Mouse (Mus musculus) MEL (cell line): Measurements from ENCODE around the gene Abcc1. TPM values are rescaled to one million over a fixed set of nuclear protein-coding genes. Genes with fewer than 3 reads are reported as not detected.

Experiments used
- DNase-seq: peaks from one replicate; pipeline ENCODE4 v3.0.0; 2011; ENCODE audit warnings: low read depth, low spot score
- H3K27ac ChIP-seq: 2 replicates; pipeline ENCODE4 v1.5.1; 2012; ENCODE audit warnings: low read depth, mild to moderate bottlenecking, control low read depth, low read length, moderate library complexity; ENCODE audit not compliant: control insufficient read depth
- H3K27me3 ChIP-seq, 2 experiments: fragments of 150-350 bp in 1 of 2; sonication (generic) in 1 of 2; 2 replicates each; pipeline ENCODE4 v1.6.1; 2012; ENCODE audit warnings: low read length in 2 of 2, mild to moderate bottlenecking in 2 of 2, improper control_type of control experiment in 1 of 2, moderate library complexity in 1 of 2; ENCODE audit not compliant: insufficient read depth in 2 of 2, control insufficient read depth in 1 of 2
- H3K36me3 ChIP-seq, 2 experiments: 2 replicates each; pipeline ENCODE4 v1.6.1; 2012 to 2014; ENCODE audit warnings: low read length in 2 of 2, improper control_type of control experiment in 1 of 2, inconsistent platforms in 1 of 2, mild to moderate bottlenecking in 1 of 2; ENCODE audit not compliant: insufficient read depth in 2 of 2, control insufficient read depth in 1 of 2
- H3K4me1 ChIP-seq, 2 experiments: fragments of 150-350 bp in 1 of 2; sonication (generic) in 1 of 2; 2 replicates each; pipeline ENCODE4 v1.6.1; 2012; ENCODE audit warnings: low read length in 2 of 2, improper control_type of control experiment in 1 of 2, mild to moderate bottlenecking in 1 of 2; ENCODE audit not compliant: insufficient read depth in 2 of 2, control insufficient read depth in 1 of 2
- H3K4me3 ChIP-seq, 2 experiments: fragments of 150-350 bp in 1 of 2; sonication (generic) in 1 of 2; 2 replicates each; pipeline ENCODE4 v1.5.1; 2012; ENCODE audit warnings: low read depth in 2 of 2, low read length in 2 of 2, mild to moderate bottlenecking in 2 of 2, moderate library complexity in 2 of 2, control low read depth in 1 of 2, improper control_type of control experiment in 1 of 2; ENCODE audit not compliant: control insufficient read depth in 1 of 2, insufficient read depth in 1 of 2
- H3K79me2 ChIP-seq: 2 replicates; pipeline ENCODE4 v1.6.1; 2012; ENCODE audit warnings: mild to moderate bottlenecking, low read length, moderate library complexity; ENCODE audit not compliant: control insufficient read depth, poor library complexity, insufficient read depth
- H3K9ac ChIP-seq: 2 replicates; pipeline ENCODE4 v1.6.1; 2012; ENCODE audit warnings: low read depth, mild to moderate bottlenecking, control low read depth, low read length, moderate library complexity; ENCODE audit not compliant: control insufficient read depth, poor library complexity, severe bottlenecking
- H3K9me3 ChIP-seq: fragments of 150-350 bp; sonication (generic); replicated peaks from 2 replicates; pipeline ENCODE4 v1.6.1; 2012; ENCODE audit warnings: mild to moderate bottlenecking, low read length, improper control_type of control experiment, moderate library complexity; ENCODE audit not compliant: insufficient read depth
- CHD2 ChIP-seq: IDR thresholded peaks from 2 replicates; pipeline ENCODE4 v1.6.1; 2011; ENCODE audit warnings: low read length, improper control_type of control experiment
- CTCF ChIP-seq, 3 experiments: IDR thresholded peaks in 2 of 3; conservative IDR thresholded peaks in 1 of 3; 2 replicates each; pipeline ENCODE4 v1.5.1; 2011 to 2012; ENCODE audit warnings: low read length in 3 of 3, low read depth in 2 of 3, mild to moderate bottlenecking in 2 of 3, improper control_type of control experiment in 1 of 3, inconsistent platforms in 1 of 3, mixed read lengths in 1 of 3, moderate library complexity in 1 of 3; ENCODE audit not compliant: control insufficient read depth in 1 of 3, insufficient read depth in 1 of 3, poor library complexity in 1 of 3, severe bottlenecking in 1 of 3
- E2F4 ChIP-seq: IDR thresholded peaks from 2 replicates; pipeline ENCODE4 v1.6.1; 2011; ENCODE audit warnings: low read depth, low read length, improper control_type of control experiment, borderline replicate concordance
- ETS1 ChIP-seq: IDR thresholded peaks from 2 replicates; pipeline ENCODE4 v1.6.1; 2012; ENCODE audit warnings: low read depth, mild to moderate bottlenecking, inconsistent platforms, low read length, improper control_type of control experiment, moderate library complexity
- GABPA ChIP-seq: IDR thresholded peaks from 2 replicates; pipeline ENCODE4 v1.6.1; 2012; ENCODE audit warnings: low read depth, mild to moderate bottlenecking, inconsistent platforms, low read length, improper control_type of control experiment, moderate library complexity
- GATA1 ChIP-seq: IDR thresholded peaks from 2 replicates; pipeline ENCODE4 v1.6.1; 2011; ENCODE audit warnings: low read depth, low read length, improper control_type of control experiment
- HCFC1 ChIP-seq: IDR thresholded peaks from 2 replicates; pipeline ENCODE4 v1.6.1; 2012; ENCODE audit warnings: low read depth, mild to moderate bottlenecking, inconsistent platforms, low read length, improper control_type of control experiment, moderate library complexity
- KAT2A ChIP-seq: conservative IDR thresholded peaks from 2 replicates; pipeline ENCODE4 v1.6.1; 2012; ENCODE audit warnings: low read depth, low read length, improper control_type of control experiment, inconsistent platforms
- MAFK ChIP-seq: IDR thresholded peaks from 2 replicates; pipeline ENCODE4 v1.6.1; 2011; ENCODE audit warnings: low read depth, mild to moderate bottlenecking, low read length, improper control_type of control experiment, borderline replicate concordance
- MXI1 ChIP-seq: IDR thresholded peaks from 2 replicates; pipeline ENCODE4 v1.6.1; 2011; ENCODE audit warnings: mild to moderate bottlenecking, low read depth, low read length, improper control_type of control experiment
- MYC ChIP-seq: IDR thresholded peaks from 2 replicates; pipeline ENCODE4 v1.6.1; 2011; ENCODE audit warnings: low read depth, mild to moderate bottlenecking, low read length, improper control_type of control experiment, moderate library complexity
- NELFE ChIP-seq: IDR thresholded peaks from 2 replicates; pipeline ENCODE4 v1.6.1; 2011; ENCODE audit warnings: low read depth, low read length, improper control_type of control experiment
- NRF1 ChIP-seq: IDR thresholded peaks from 2 replicates; pipeline ENCODE4 v1.6.1; 2014; ENCODE audit warnings: low read depth, mild to moderate bottlenecking, inconsistent platforms, low read length, improper control_type of control experiment, moderate library complexity; ENCODE audit not compliant: poor library complexity, insufficient read depth, severe bottlenecking
- TBP ChIP-seq: IDR thresholded peaks from 2 replicates; pipeline ENCODE4 v1.8.0; 2011; ENCODE audit warnings: low read depth, low read length, improper control_type of control experiment
- UBTF ChIP-seq: IDR thresholded peaks from 2 replicates; pipeline ENCODE4 v1.6.1; 2012; ENCODE audit warnings: low read depth, mild to moderate bottlenecking, inconsistent platforms, low read length, improper control_type of control experiment, moderate library complexity, borderline replicate concordance; ENCODE audit not compliant: insufficient read depth
- ZC3H11A ChIP-seq: IDR thresholded peaks from 2 replicates; pipeline ENCODE4 v1.6.1; 2012; ENCODE audit warnings: low read depth, mild to moderate bottlenecking, inconsistent platforms, low read length, improper control_type of control experiment
- ZKSCAN1 ChIP-seq: IDR thresholded peaks from 2 replicates; pipeline ENCODE4 v1.6.1; 2012; ENCODE audit warnings: low read depth, mild to moderate bottlenecking, inconsistent platforms, low read length, improper control_type of control experiment, moderate library complexity
- ZNF384 ChIP-seq: IDR thresholded peaks from 2 replicates; pipeline ENCODE4 v1.6.1; 2012; ENCODE audit warnings: low read depth, mild to moderate bottlenecking, inconsistent platforms, low read length, improper control_type of control experiment
- polyA plus RNA-seq, 2 experiments: library from polyadenylated mRNA; stranded (reverse) in 1 of 2; unstranded in 1 of 2; fragments of >175 nt in 1 of 2; fragments of >200 nt in 1 of 2; gene quantifications; 2 replicates each; pipeline versions ENCODE4 v1.2.1 to v1.2.4; 2012; ENCODE audit warnings: low replicate concordance in 2 of 2, low read depth in 1 of 2; ENCODE audit not compliant: insufficient read length in 2 of 2, insufficient read depth in 1 of 2, missing spikeins in 1 of 2
- total RNA-seq: library from RNA; depleted of rRNA; stranded (reverse); fragments of 300-350 nt; gene quantifications from 2 replicates; pipeline ENCODE4 v1.2.3, GENCODE M21; 2012

The Abcc1 gene
- total and polyA plus RNA-seq, 3 experiments, result 31.5 to 39.8 (median 34.2) TPM

DNA sequence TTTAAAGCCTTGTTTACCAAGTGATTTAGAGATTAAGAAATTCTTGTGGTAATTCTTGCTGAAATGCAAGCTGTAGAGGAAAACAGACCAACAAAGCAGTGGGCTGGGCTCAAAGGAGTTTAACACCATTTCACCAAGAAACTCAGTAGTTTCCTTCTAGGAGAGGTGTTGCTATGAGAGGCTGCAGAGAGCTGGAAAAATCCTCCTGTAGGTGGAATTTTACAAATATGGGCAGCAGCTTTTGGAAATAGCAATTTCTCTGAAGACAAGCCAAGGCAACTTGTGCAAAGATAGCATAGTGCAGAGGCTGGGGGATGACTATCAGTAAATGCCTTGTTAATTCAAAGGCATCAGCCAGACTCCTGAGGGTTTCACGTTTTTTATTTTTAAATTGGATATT is 40.9 kb upstream of the Abcc1 start:
- no peak for DNase-seq
- H3K9ac ChIP-seq, result no peak overlapping the region
- H3K27me3 ChIP-seq, result no peaks in the 10 kb centered on the region; a peak in 3 of 4 replicates
- H3K27ac ChIP-seq, result no peak overlapping the region
- H3K36me3 ChIP-seq, result peaks cover 0 to 18% of the 10 kb centered on the region in 2 experiments; a peak in 2 of 4 replicates
- H3K4me1 ChIP-seq, result peaks cover 2 to 6% of the 10 kb centered on the region in 2 experiments; a peak in 2 of 4 replicates
- peaks cover 13% of the 10 kb centered on the region for H3K79me2 ChIP-seq
- H3K9me3 ChIP-seq, result no peaks in the 10 kb centered on the region
- TF ChIP-seq NRF1 (no peak), MXI1 (no peak), ZKSCAN1 (no peak), E2F4 (no peak), ZC3H11A (no peak), TBP (no peak), NELFE (no peak), UBTF (no peak), MYC (no peak), ZNF384 (no peak), ETS1 (no peak), CHD2 (no peak), GATA1 (no peak), CTCF (IDR thresholded peaks at IDR 0.05 in 2 of 3, conservative IDR thresholded peaks at IDR 0.05 in 1 of 3; ENCODE audit: control insufficient read depth in 1 of 3, insufficient read depth in 1 of 3, low read depth in 2 of 3, low read length in 3 of 3, poor library complexity in 1 of 3, severe bottlenecking in 1 of 3) (no peak)
- no peak overlapping the region for H3K4me3 ChIP-seq

DNA sequence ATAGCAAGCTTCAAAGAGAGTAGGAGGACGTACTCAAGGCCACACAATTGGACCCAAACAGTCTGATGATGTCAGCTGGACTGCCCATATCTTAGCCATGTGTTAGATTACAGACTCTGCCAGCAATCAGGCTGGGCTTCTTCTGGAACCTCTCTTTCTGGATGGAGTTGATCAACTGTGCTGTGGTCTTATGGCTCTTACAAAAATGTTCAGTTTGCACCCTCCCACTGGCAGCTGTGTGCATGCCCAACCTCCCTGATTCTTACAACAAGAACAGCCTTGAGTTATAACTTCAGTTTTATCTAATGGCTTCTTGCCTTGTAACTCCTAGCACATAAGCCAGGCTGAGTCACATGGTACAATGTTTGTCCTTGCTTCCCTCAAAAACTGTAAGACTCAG is 33.2 kb upstream of the Abcc1 start:
- H3K9me3 ChIP-seq, result no peaks in the 10 kb centered on the region
- no peak overlapping the region for H3K9ac ChIP-seq
- no peak for DNase-seq
- no peak overlapping the region for H3K27ac ChIP-seq
- no peaks in the 10 kb centered on the region for H3K4me1 ChIP-seq
- no peaks in the 10 kb centered on the region for H3K79me2 ChIP-seq
- H3K4me3 ChIP-seq, result no peak overlapping the region
- TF ChIP-seq MAFK, result no peak
- no peak for TF ChIP-seq GABPA
- TF ChIP-seq KAT2A, result no peak
- TF ChIP-seq HCFC1, result no peak
- no peak for TF ChIP-seq CHD2
- TF ChIP-seq, all 39 proteins: peak for 0
- peaks cover 2 to 4% of the 10 kb centered on the region in 2 experiments; a peak in 3 of 4 replicates for H3K27me3 ChIP-seq
- H3K36me3 ChIP-seq, result no peaks in the 10 kb centered on the region
